Mouse (Mus musculus): ENCODE data around the gene Adamts7. TPM values are rescaled to one million over a fixed set of nuclear protein-coding genes. Genes with fewer than 3 reads are reported as not detected.

The Adamts7 gene
- polyA plus RNA-seq, 2 experiments: 19.4 to 44.3 TPM

DNA sequence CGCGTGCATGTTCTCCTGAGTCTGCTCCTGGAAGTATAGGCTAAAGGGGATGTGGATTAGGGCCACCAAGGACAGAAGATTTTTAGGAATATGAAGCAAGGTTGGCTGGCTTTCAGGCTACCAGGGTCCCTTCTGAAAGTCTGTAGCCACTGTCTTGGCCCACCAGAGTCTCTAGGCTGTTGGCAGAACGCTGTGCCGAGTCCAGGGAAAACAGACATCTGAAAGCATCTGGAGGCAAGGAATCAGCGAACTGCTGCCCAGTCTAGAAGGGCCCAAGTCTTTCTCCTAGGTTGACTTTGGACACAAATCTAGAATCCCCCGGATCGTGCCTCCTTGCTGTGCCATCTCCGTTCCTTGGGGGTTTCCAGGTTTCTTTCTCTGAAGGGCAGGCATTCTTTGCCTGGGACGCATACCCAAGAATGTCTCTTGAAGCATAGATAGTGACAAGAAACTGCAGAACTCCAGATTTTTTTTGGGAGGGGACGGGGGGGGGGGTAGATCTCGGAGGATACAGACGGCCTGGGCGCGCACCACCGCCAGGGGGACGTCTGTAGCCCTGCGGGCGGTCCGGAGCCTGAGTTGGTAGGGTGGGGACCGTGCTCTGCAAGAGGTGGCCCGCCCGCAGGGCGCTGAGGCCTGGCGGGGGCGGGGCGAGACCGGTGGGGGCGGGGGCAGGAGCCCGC, 485 bp upstream of the Adamts7 start:
- Histone ChIP-seq H3K9me3 (ENCODE audit: control insufficient read depth, low read length) (0 out of 2 replicates have a peak, but pooled peaks cover 3% of the 10 kb centered on the region), H3K4me2 (replicated peaks; ENCODE audit: low read depth, low read length, severe bottlenecking) (peak overlapping the region; percentile 85), H3K36me3 (ENCODE audit: control insufficient read depth, insufficient read depth, low read length) (no peaks in the 10 kb centered on the region), H3K4me1 (ENCODE audit: control insufficient read depth, insufficient read depth, low read length) (0 out of 2 replicates have a peak, but pooled peaks cover 5% of the 10 kb centered on the region), H3K4me3 (replicated peaks; ENCODE audit: low read length) (peak overlapping the region; percentile 78), H3K9ac (ENCODE audit: low read depth, low read length, severe bottlenecking) (peak overlapping the region; percentile 82), H3K27ac (replicated peaks; ENCODE audit: low read depth, low read length) (peak overlapping the region; percentile 48), H3K27me3 (ENCODE audit: control insufficient read depth, insufficient read depth, low read length) (no peaks in the 10 kb centered on the region)
- TF ChIP-seq POLR2A (IDR thresholded peaks at IDR 0.05; ENCODE audit: borderline replicate concordance, extremely low read depth, insufficient read depth, insufficient read length): no peak
- ATAC-seq (ENCODE audit: low FRiP score, low read depth) (peak; percentile 78), DNase-seq (ENCODE audit: low spot score) (no peak)
- WGBS: 12% methylated on average over 20 of the region's 29 CpGs

DNA sequence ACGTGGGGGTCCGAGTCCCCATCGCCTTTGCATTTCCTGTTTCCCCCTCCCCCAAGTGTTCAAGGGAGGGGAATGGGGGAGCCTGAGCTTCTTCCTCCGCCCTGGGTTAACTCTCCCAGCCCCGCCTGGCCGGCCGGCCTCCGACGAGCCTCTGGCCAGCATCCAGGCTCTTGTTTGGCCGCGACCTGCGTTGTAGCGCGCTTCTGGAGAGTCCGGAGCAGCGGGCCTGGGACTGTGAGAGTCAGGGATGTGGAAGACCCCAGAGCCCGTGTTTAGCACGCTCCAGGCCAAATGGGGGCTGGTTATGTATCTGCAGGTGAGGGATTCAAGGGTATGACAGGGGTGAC, 853 bp downstream of the Adamts7 start:
- H3K9me3 ChIP-seq (ENCODE audit: control insufficient read depth, low read length): 0 out of 2 replicates have a peak, but pooled peaks cover 3% of the 10 kb centered on the region
- peak overlapping the region; percentile 78 for H3K4me3 ChIP-seq (replicated peaks; ENCODE audit: low read length)
- ATAC-seq (ENCODE audit: low FRiP score, low read depth): peak; percentile 42
- H3K4me2 ChIP-seq (replicated peaks; ENCODE audit: low read depth, low read length, severe bottlenecking): peak overlapping the region; percentile 85
- under 1% methylated on average over 17 of the region's 18 CpGs for WGBS
- H3K4me1 ChIP-seq (ENCODE audit: control insufficient read depth, insufficient read depth, low read length): 0 out of 2 replicates have a peak, but pooled peaks cover 5% of the 10 kb centered on the region
- H3K27ac ChIP-seq (replicated peaks; ENCODE audit: low read depth, low read length): 0 out of 2 replicates have a peak overlapping the region, but pooled peaks have one; percentile 52
- no peaks in the 10 kb centered on the region for H3K27me3 ChIP-seq (ENCODE audit: control insufficient read depth, insufficient read depth, low read length)
- H3K36me3 ChIP-seq (ENCODE audit: control insufficient read depth, insufficient read depth, low read length): no peaks in the 10 kb centered on the region
- TF ChIP-seq POLR2A (IDR thresholded peaks at IDR 0.05; ENCODE audit: borderline replicate concordance, extremely low read depth, insufficient read depth, insufficient read length): no peak
- peak overlapping the region; percentile 82 for H3K9ac ChIP-seq (ENCODE audit: low read depth, low read length, severe bottlenecking)
- DNase-seq (ENCODE audit: low spot score): peak; percentile 28

DNA sequence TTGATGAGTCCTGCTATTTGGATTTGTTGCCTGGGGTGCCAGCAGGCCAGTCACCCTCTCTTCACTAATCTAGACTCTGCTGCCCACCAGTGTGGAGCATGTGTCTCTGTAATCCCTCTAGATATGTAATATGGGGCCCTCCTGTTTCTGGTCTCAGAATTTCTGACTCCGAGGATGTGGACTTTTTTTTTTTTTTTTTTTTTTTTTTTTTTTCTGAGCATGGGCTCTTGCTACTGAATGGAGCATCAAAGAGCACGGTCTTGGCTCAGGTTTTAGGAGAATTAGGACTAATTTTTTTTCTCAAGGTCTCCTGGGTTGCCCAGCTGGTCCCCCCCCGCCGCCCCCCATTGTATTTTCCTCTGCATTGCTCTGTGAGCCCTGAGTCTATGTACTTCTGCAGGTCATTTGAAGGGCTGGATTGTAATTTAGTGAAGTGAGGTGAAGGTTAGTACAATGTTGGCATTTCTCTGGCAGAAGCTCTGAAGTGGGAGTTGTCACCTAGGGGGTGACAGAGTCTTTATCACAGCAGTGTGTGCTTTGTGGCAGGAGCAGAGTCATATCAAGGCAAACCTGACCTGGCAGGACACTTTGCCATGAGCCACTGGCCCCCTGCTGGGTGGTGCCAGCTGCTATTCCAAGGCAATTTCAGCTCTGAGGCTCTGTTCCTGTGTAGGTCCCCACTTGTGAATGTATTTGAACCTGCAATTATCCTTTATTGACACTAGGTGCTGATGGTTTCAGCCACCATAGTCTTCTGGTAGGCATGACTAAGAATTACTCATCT, 2.0 kb downstream of the Adamts7 start:
- Histone ChIP-seq H3K9ac (ENCODE audit: low read depth, low read length, severe bottlenecking) (no peak overlapping the region), H3K27me3 (ENCODE audit: control insufficient read depth, insufficient read depth, low read length) (no peaks in the 10 kb centered on the region), H3K4me2 (replicated peaks; ENCODE audit: low read depth, low read length, severe bottlenecking) (peak overlapping the region; percentile 85), H3K27ac (replicated peaks; ENCODE audit: low read depth, low read length) (no peak overlapping the region), H3K4me1 (ENCODE audit: control insufficient read depth, insufficient read depth, low read length) (0 out of 2 replicates have a peak, but pooled peaks cover 5% of the 10 kb centered on the region), H3K4me3 (replicated peaks; ENCODE audit: low read length) (peak overlapping the region; percentile 78; the same call in 1 of the 2 replicates), H3K36me3 (ENCODE audit: control insufficient read depth, insufficient read depth, low read length) (no peaks in the 10 kb centered on the region), H3K9me3 (ENCODE audit: control insufficient read depth, low read length) (0 out of 2 replicates have a peak, but pooled peaks cover under 1% of the 10 kb centered on the region)
- 52% methylated on average over 4 of the region's 4 CpGs for WGBS
- no peak for TF ChIP-seq POLR2A (IDR thresholded peaks at IDR 0.05; ENCODE audit: borderline replicate concordance, extremely low read depth, insufficient read depth, insufficient read length)
- ATAC-seq (ENCODE audit: low FRiP score, low read depth) (no peak), DNase-seq (ENCODE audit: low spot score) (no peak)

DNA sequence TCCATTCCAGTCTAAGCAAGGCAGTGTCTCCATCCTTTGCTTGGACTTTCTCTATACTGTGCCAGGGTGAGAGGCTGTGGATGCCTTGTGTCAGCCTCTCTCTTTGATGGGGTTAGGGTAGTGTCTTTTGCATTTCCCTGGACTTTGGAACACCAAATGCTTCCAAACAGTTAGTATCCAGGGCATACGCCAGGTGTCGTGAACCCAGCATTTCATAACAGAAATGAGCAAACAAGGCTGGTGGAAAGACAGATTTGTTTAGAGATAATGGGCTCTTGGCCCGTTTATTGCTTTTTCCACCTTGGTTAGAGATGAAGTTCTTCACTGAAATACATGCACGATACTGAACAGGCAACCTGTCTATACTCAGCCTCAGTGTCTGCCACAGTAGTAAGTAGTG, 2.7 kb downstream of the Adamts7 start:
- DNase-seq (ENCODE audit: low spot score): no peak

DNA sequence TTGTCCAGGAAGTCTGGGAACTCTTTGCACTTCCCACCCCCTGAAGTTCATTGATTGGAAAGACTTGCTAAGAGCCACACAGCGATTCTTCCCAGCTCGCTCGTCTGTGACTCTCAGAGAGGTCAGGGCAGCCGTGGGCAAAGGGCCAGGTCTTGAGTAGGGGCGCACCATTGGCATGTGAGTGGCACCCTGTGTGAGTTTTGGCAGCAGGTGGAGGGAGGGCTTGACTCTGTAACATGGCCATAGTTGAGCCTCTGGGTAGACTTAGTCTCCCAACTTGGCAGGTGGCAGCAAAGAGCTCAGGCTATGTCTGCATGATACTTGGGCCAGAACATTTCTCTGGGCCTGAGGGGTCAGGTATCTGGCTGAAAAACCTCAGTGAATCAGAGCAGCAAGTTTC, 3.7 kb downstream of the Adamts7 start:
- DNase-seq (ENCODE audit: low spot score) (no peak), ATAC-seq (ENCODE audit: low FRiP score, low read depth) (no peak)
- TF ChIP-seq POLR2A (IDR thresholded peaks at IDR 0.05; ENCODE audit: borderline replicate concordance, extremely low read depth, insufficient read depth, insufficient read length): no peak
- Histone ChIP-seq H3K9ac (ENCODE audit: low read depth, low read length, severe bottlenecking) (no peak overlapping the region), H3K9me3 (ENCODE audit: control insufficient read depth, low read length) (no peaks in the 10 kb centered on the region), H3K4me1 (ENCODE audit: control insufficient read depth, insufficient read depth, low read length) (0 out of 2 replicates have a peak, but pooled peaks cover 5% of the 10 kb centered on the region), H3K4me2 (replicated peaks; ENCODE audit: low read depth, low read length, severe bottlenecking) (no peak overlapping the region), H3K36me3 (ENCODE audit: control insufficient read depth, insufficient read depth, low read length) (peaks cover 4% of the 10 kb centered on the region; the same call in 1 of the 2 replicates), H3K4me3 (replicated peaks; ENCODE audit: low read length) (no peak overlapping the region), H3K27ac (replicated peaks; ENCODE audit: low read depth, low read length) (no peak overlapping the region), H3K27me3 (ENCODE audit: control insufficient read depth, insufficient read depth, low read length) (no peaks in the 10 kb centered on the region)
- WGBS: 81% methylated on average over 5 of the region's 5 CpGs

More for the DNA sequence above, 2.7 kb downstream of the Adamts7 start:
- Histone ChIP-seq H3K36me3 (ENCODE audit: control insufficient read depth, insufficient read depth, low read length) (no peaks in the 10 kb centered on the region), H3K4me2 (replicated peaks; ENCODE audit: low read depth, low read length, severe bottlenecking) (no peak overlapping the region), H3K27ac (replicated peaks; ENCODE audit: low read depth, low read length) (no peak overlapping the region), H3K9me3 (ENCODE audit: control insufficient read depth, low read length) (no peaks in the 10 kb centered on the region), H3K9ac (ENCODE audit: low read depth, low read length, severe bottlenecking) (no peak overlapping the region), H3K27me3 (ENCODE audit: control insufficient read depth, insufficient read depth, low read length) (no peaks in the 10 kb centered on the region), H3K4me3 (replicated peaks; ENCODE audit: low read length) (no peak overlapping the region), H3K4me1 (ENCODE audit: control insufficient read depth, insufficient read depth, low read length) (0 out of 2 replicates have a peak, but pooled peaks cover 5% of the 10 kb centered on the region)
- no peak for TF ChIP-seq POLR2A (IDR thresholded peaks at IDR 0.05; ENCODE audit: borderline replicate concordance, extremely low read depth, insufficient read depth, insufficient read length)
- WGBS: 90% methylated on average over 4 of the region's 4 CpGs
- no peak for ATAC-seq (ENCODE audit: low FRiP score, low read depth)
